ENCODE assay signal across 8 mouse cellular contexts in genomic region chr4:156192421-156193199, GRCm38 (mm10). TPM values are rescaled to one million over a fixed set of nuclear protein-coding genes. Genes with fewer than 3 reads are reported as not detected.
DNase-seq lines count a peak whose midpoint lies in the region; ATAC-seq lines count a peak whose summit lies in the region.

No protein-coding gene starts in this region.

- ATAC-seq in hindbrain, embryonic 16.5 days, result peak; percentile 38; the same call in 1 of the 2 replicates
- peak; percentile 35 for ATAC-seq in liver, embryonic 13.5 days (ENCODE audit: low read depth)
- ATAC-seq in stomach, embryonic 15.5 days (ENCODE audit: insufficient read depth, low FRiP score, low read depth), result peak; percentile 61

- peak overlapping the region; percentile 65; the same call in 1 of the 2 replicates for H3K27ac ChIP-seq in brown adipose tissue, adult 24 weeks (replicated peaks; ENCODE audit: low read depth, low read length)
- peak overlapping the region; percentile 60 for H3K27ac ChIP-seq in hindbrain, embryonic 16.5 days (ENCODE audit: low read depth, low read length)
- H3K27ac ChIP-seq in liver, embryonic 13.5 days, result no peak overlapping the region
- H3K27ac ChIP-seq in stomach, embryonic 15.5 days, result peak overlapping the region; percentile 76

- 50% methylated on average over 8 of the region's 8 CpGs for WGBS in hindbrain, embryonic 16.5 days
- WGBS in liver, embryonic 13.5 days (ENCODE audit: insufficient replicate concordance), result 58% methylated on average over 8 of the region's 8 CpGs
- 42% methylated on average over 8 of the region's 8 CpGs for WGBS in stomach, embryonic 15.5 days

- intact Hi-C loops in left cerebral cortex, postnatal 25 days (cut with DNase I), result no loop called here

- peak; percentile 28 for DNase-seq in adrenal gland, postnatal 25 days
- DNase-seq in adrenal gland, adult 2 months, result no peak
- DNase-seq in liver, embryonic 13.5 days, result peak; percentile 50
- DNase-seq in thymus, adult 18-20 months, result no peak
- no peak for DNase-seq in left cerebral cortex, postnatal 25 days (ENCODE audit: low spot score in 2 of 2)

- H3K4me2 ChIP-seq in hindbrain, embryonic 16.5 days (ENCODE audit: low read length), result peak overlapping the region; percentile 2
- H3K4me2 ChIP-seq in liver, embryonic 13.5 days, result peak overlapping the region; percentile 19; the same call in 1 of the 2 replicates
- peak overlapping the region; percentile 29; the same call in 1 of the 2 replicates for H3K4me2 ChIP-seq in stomach, embryonic 15.5 days

- no peak overlapping the region for H3K4me3 ChIP-seq in brown adipose tissue, adult 24 weeks (ENCODE audit: insufficient read depth, low read depth, low read length)
- H3K4me3 ChIP-seq in hindbrain, embryonic 16.5 days (ENCODE audit: low read length), result no peak overlapping the region
- H3K4me3 ChIP-seq in liver, embryonic 13.5 days (replicated peaks), result no peak overlapping the region
- no peak overlapping the region for H3K4me3 ChIP-seq in stomach, embryonic 15.5 days (replicated peaks)

- H3K9ac ChIP-seq in hindbrain, embryonic 16.5 days (ENCODE audit: low read depth, low read length), result peak overlapping the region; percentile 25
- H3K9ac ChIP-seq in liver, embryonic 13.5 days, result peak overlapping the region; percentile 34
- H3K9ac ChIP-seq in stomach, embryonic 15.5 days, result no peak overlapping the region

- H3K36me3 ChIP-seq in hindbrain, embryonic 16.5 days (ENCODE audit: control insufficient read depth, insufficient read depth, low read length), result peaks cover 3% of the 10 kb centered on the region; the same call in 1 of the 2 replicates
- peaks cover 11% of the 10 kb centered on the region for H3K36me3 ChIP-seq in liver, embryonic 13.5 days
- no peaks in the 10 kb centered on the region for H3K36me3 ChIP-seq in stomach, embryonic 15.5 days

- no peaks in the 10 kb centered on the region for H3K9me3 ChIP-seq in hindbrain, embryonic 16.5 days (ENCODE audit: control insufficient read depth, low read length)
- H3K9me3 ChIP-seq in liver, embryonic 13.5 days (replicated peaks), result no peaks in the 10 kb centered on the region
- no peaks in the 10 kb centered on the region for H3K9me3 ChIP-seq in stomach, embryonic 15.5 days

- H3K27me3 ChIP-seq in hindbrain, embryonic 16.5 days (replicated peaks; ENCODE audit: control insufficient read depth, insufficient read depth, low read length), result no peaks in the 10 kb centered on the region
- peaks cover 40% of the 10 kb centered on the region for H3K27me3 ChIP-seq in liver, embryonic 13.5 days
- H3K27me3 ChIP-seq in stomach, embryonic 15.5 days (replicated peaks), result no peaks in the 10 kb centered on the region

- H3K4me1 ChIP-seq in brown adipose tissue, adult 24 weeks (ENCODE audit: control insufficient read depth, insufficient read depth, insufficient read length, low read length), result no peaks in the 10 kb centered on the region; the same call in 1 of the 2 replicates
- peaks cover 54% of the 10 kb centered on the region for H3K4me1 ChIP-seq in hindbrain, embryonic 16.5 days (ENCODE audit: control insufficient read depth, insufficient read depth, low read depth, low read length)
- peaks cover 88% of the 10 kb centered on the region for H3K4me1 ChIP-seq in liver, embryonic 13.5 days (replicated peaks)
- peaks cover 55% of the 10 kb centered on the region for H3K4me1 ChIP-seq in stomach, embryonic 15.5 days

RNA-seq across cellular contexts. Expression of gene Agrn, which starts 4.7 kb away (rescaled TPM):
- total RNA-seq in adrenal gland, postnatal 25 days (2021), result 33.7 and 46.7 TPM in 2 replicates
- total RNA-seq in adrenal gland, adult 2 months (2021), result 10 to 100 TPM; 23.2 to 34.1 TPM
- polyA plus RNA-seq in adrenal gland, adult 2 months (2012; rRNA removed), result 39.3 and 46.4 TPM in 2 replicates
- polyA plus RNA-seq in brown adipose tissue, adult 24 weeks (2012; ENCODE audit: insufficient read depth, insufficient read length, missing spikeins), result 9.5 and 18.5 TPM in 2 replicates
- 94.4 and 118 TPM in 2 replicates for polyA plus RNA-seq in hindbrain, embryonic 16.5 days (2015; fragmentation: Nextera tagmentation; extraction: Ambion mirVana)
- polyA plus RNA-seq in liver, embryonic 13.5 days (2015; fragmentation: Nextera tagmentation; extraction: Ambion mirVana), result 8.5 and 8.7 TPM in 2 replicates
- polyA plus RNA-seq in stomach, embryonic 15.5 days (2015; fragmentation: Nextera tagmentation; extraction: Ambion mirVana), result 61.7 and 67.8 TPM in 2 replicates
- total RNA-seq in left cerebral cortex, postnatal 25 days (2021), result 100 to 1,000 TPM; 143 to 149 TPM

RNA-seq across cellular contexts. Expression of gene Isg15, which starts 8.0 kb away (rescaled TPM):
- 1.8 and 7.2 TPM in 2 replicates for total RNA-seq in adrenal gland, postnatal 25 days (2021)
- total RNA-seq in adrenal gland, adult 2 months (2021), result 1 to 10 TPM; 4.3 to 5.4 TPM
- polyA plus RNA-seq in adrenal gland, adult 2 months (2012; rRNA removed), result 9.1 and 12.1 TPM in 2 replicates
- polyA plus RNA-seq in brown adipose tissue, adult 24 weeks (2012; ENCODE audit: insufficient read depth, insufficient read length, missing spikeins), result 6.1 and 11.7 TPM in 2 replicates
- 1.4 and 1.8 TPM in 2 replicates for polyA plus RNA-seq in hindbrain, embryonic 16.5 days (2015; fragmentation: Nextera tagmentation; extraction: Ambion mirVana)
- 5.5 and 5.9 TPM in 2 replicates for polyA plus RNA-seq in liver, embryonic 13.5 days (2015; fragmentation: Nextera tagmentation; extraction: Ambion mirVana)
- polyA plus RNA-seq in stomach, embryonic 15.5 days (2015; fragmentation: Nextera tagmentation; extraction: Ambion mirVana), result 3.2 and 4.8 TPM in 2 replicates
- 1 to 10 TPM; 1.2 to 1.8 TPM for total RNA-seq in left cerebral cortex, postnatal 25 days (2021)

RNA-seq across cellular contexts. Expression of gene AW011738, which starts 10.5 kb away (rescaled TPM):
- total RNA-seq in adrenal gland, postnatal 25 days (2021), result 3.5 and 3.7 TPM in 2 replicates
- 1 to 10 TPM; 2.7 to 7.2 TPM for total RNA-seq in adrenal gland, adult 2 months (2021)
- polyA plus RNA-seq in adrenal gland, adult 2 months (2012; rRNA removed), result 1.7 and 2.6 TPM in 2 replicates
- 1.9 and 5.5 TPM in 2 replicates for polyA plus RNA-seq in brown adipose tissue, adult 24 weeks (2012; ENCODE audit: insufficient read depth, insufficient read length, missing spikeins)
- 3.7 and 5.3 TPM in 2 replicates for polyA plus RNA-seq in hindbrain, embryonic 16.5 days (2015; fragmentation: Nextera tagmentation; extraction: Ambion mirVana)
- polyA plus RNA-seq in liver, embryonic 13.5 days (2015; fragmentation: Nextera tagmentation; extraction: Ambion mirVana), result 0.89 and 1.0 TPM in 2 replicates
- 3.0 TPM in 2 replicates for polyA plus RNA-seq in stomach, embryonic 15.5 days (2015; fragmentation: Nextera tagmentation; extraction: Ambion mirVana)
- total RNA-seq in left cerebral cortex, postnatal 25 days (2021), result 1 to 10 TPM; 4.4 to 6.3 TPM

RNA-seq across cellular contexts. Expression of gene Perm1, which starts 23.1 kb away (rescaled TPM):
- 3.3 and 4.1 TPM in 2 replicates for total RNA-seq in adrenal gland, postnatal 25 days (2021)
- total RNA-seq in adrenal gland, adult 2 months (2021), result 10 to 100 TPM in 1 of 2 experiments, 1 to 10 TPM in 1; 3.9 to 10.2 TPM
- polyA plus RNA-seq in adrenal gland, adult 2 months (2012; rRNA removed), result 2.4 and 2.6 TPM in 2 replicates
- 9.9 and 25.7 TPM in 2 replicates for polyA plus RNA-seq in brown adipose tissue, adult 24 weeks (2012; ENCODE audit: insufficient read depth, insufficient read length, missing spikeins)
- 2.2 and 2.4 TPM in 2 replicates for polyA plus RNA-seq in hindbrain, embryonic 16.5 days (2015; fragmentation: Nextera tagmentation; extraction: Ambion mirVana)
- 0.08 TPM in 1 of 2 replicates, not detected in the other for polyA plus RNA-seq in liver, embryonic 13.5 days (2015; fragmentation: Nextera tagmentation; extraction: Ambion mirVana)
- 0.61 and 0.99 TPM in 2 replicates for polyA plus RNA-seq in stomach, embryonic 15.5 days (2015; fragmentation: Nextera tagmentation; extraction: Ambion mirVana)
- under 1 TPM; 0.46 to 0.76 TPM for total RNA-seq in left cerebral cortex, postnatal 25 days (2021)

RNA-seq across cellular contexts. Expression of gene Plekhn1, which starts 42.0 kb away (rescaled TPM):
- total RNA-seq in adrenal gland, postnatal 25 days (2021), result 24.1 and 29.6 TPM in 2 replicates
- total RNA-seq in adrenal gland, adult 2 months (2021), result 10 to 100 TPM; 18.7 to 23.9 TPM
- 62.2 and 69.6 TPM in 2 replicates for polyA plus RNA-seq in adrenal gland, adult 2 months (2012; rRNA removed)
- 7.8 and 8.7 TPM in 2 replicates for polyA plus RNA-seq in brown adipose tissue, adult 24 weeks (2012; ENCODE audit: insufficient read depth, insufficient read length, missing spikeins)
- polyA plus RNA-seq in hindbrain, embryonic 16.5 days (2015; fragmentation: Nextera tagmentation; extraction: Ambion mirVana), result 26.2 and 29.2 TPM in 2 replicates
- 4.0 and 4.1 TPM in 2 replicates for polyA plus RNA-seq in liver, embryonic 13.5 days (2015; fragmentation: Nextera tagmentation; extraction: Ambion mirVana)
- polyA plus RNA-seq in stomach, embryonic 15.5 days (2015; fragmentation: Nextera tagmentation; extraction: Ambion mirVana), result 20.0 and 22.1 TPM in 2 replicates
- 10 to 100 TPM; 32.8 to 37.8 TPM for total RNA-seq in left cerebral cortex, postnatal 25 days (2021)

Comparison
In these comparisons a context has a peak if more than half of its experiments do, and no peak if none do; other contexts are left out.
1. DNase-seq: peak in adrenal gland, postnatal 25 days (single experiment) and liver, embryonic 13.5 days (single experiment); none in adrenal gland, adult 2 months (single experiment), thymus, adult 18-20 months (0 of 2) and left cerebral cortex, postnatal 25 days (0 of 2).
2. Peak in every context shown above with its lines, with median percentiles within 50 percentile points of each other: ATAC-seq and H3K4me2 ChIP-seq.